Mouse (Mus musculus): ENCODE results near the gene Elmo1. TPM values are rescaled to one million over a fixed set of nuclear protein-coding genes. Genes with fewer than 3 reads are reported as not detected.

Elmo1 gene
- total RNA-seq, 2 experiments from 2014 or later, result 61.7 to 75.4 TPM

GRCm38 (mm10) chr13:20231837-20232728 is 141.7 kb downstream of the Elmo1 start:
- intact Hi-C loops (cut with DNase I), result no loop called here
- DNase-seq (ENCODE audit: low spot score in 2 of 2), result peak in 1 of 2 experiments; percentile 22

GRCm38 (mm10) chr13:20233707-20234106 is 143.3 kb downstream of the Elmo1 start:
- DNase-seq (ENCODE audit: low spot score in 2 of 2), result no peak
- intact Hi-C loops (cut with DNase I), result no loop called here

GRCm38 (mm10) chr13:20237615-20238014 is 147.2 kb downstream of the Elmo1 start:
- DNase-seq (ENCODE audit: low spot score in 2 of 2), result no peak
- intact Hi-C loops (cut with DNase I), result no loop called here

- intact Hi-C loops (cut with DNase I), result no loop called here
- DNase-seq (ENCODE audit: low spot score in 2 of 2), result no peak
Observed at GRCm38 (mm10) chr13:20238146-20238545, 147.8 kb downstream of the Elmo1 start.

DNA sequence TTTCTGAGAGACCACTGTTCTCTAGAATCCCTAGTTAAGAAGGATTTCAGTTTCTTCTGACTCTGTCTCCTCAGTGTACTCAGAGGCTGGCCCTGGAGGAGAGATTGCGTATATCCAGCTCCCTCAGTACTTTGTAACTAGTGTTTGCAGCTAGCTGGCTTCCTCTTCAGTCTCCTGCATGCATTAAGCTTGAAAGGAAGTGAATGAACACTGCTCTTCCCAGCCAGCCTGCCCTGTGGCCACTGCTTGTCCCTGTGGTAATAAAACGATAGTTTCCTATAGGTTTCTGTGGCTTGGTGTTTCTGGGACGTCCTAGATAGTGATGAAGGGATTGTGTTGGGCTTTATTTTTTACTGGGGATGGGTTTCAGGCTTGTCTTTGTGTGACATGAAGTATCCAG is 148.3 kb downstream of the Elmo1 start:
- intact Hi-C loops (cut with DNase I), result no loop called here
- DNase-seq (ENCODE audit: low spot score in 2 of 2), result no peak

DNA sequence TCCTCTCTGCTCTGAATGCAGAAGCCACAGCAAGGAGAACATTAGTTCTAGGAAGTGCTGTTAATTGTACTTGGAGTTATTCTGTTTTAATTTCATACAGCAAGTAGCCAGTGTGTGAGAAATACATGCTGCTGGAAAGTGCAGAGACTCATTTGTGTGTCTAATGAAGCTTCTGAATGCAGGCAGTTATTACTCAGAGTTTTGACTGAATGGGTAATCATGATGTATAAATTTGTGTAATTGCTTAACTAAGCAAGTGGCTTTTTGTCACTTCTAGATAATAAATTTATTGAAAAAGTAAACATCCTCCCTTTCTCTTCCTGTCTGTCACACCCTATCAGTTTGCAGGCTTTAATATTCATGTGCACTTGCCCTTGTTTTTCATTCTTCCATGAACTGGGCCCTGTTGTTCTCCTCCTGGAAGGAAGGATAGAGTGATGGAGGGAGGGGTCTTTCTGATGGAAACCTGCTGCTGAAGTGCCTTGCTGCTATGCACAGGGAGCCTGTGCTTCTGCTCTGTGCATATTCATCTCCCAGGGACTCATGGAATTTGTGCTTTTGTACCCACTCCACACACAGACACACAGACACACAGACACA is 159.8 kb downstream of the Elmo1 start:
- intact Hi-C loops (cut with DNase I), result no loop called here
- no peak for DNase-seq (ENCODE audit: low spot score in 2 of 2)

- no peak for DNase-seq (ENCODE audit: low spot score in 2 of 2)
- intact Hi-C loops (cut with DNase I), result no loop called here
Observed at GRCm38 (mm10) chr13:20254911-20255310, 164.5 kb downstream of the Elmo1 start.

DNA sequence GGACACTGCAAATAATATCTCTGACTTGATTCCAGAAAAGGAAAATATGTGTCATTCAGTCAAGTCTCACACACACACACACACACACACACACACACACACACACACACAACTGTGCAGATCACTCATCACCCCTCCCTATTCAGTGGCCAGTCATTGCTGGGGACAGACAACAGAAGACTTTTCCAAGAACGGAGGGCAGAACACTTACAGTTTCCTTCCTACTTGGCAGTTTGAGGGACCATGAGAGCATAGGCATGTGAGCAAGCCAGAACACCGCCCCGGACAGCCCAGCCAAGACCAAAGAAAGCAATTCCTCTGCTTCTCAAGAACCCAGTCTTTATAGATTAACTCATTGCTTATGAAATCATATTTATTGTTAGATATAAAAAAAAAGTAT is 165.0 kb downstream of the Elmo1 start:
- DNase-seq (ENCODE audit: low spot score in 2 of 2), result no peak

GRCm38 (mm10) chr13:20256613-20257012 is 166.2 kb downstream of the Elmo1 start:
- intact Hi-C loops (cut with DNase I), result no loop called here
- DNase-seq (ENCODE audit: low spot score in 2 of 2), result no peak

More for the DNA sequence above, 165.0 kb downstream of the Elmo1 start:
- intact Hi-C loops (cut with DNase I), result no loop called here

DNA sequence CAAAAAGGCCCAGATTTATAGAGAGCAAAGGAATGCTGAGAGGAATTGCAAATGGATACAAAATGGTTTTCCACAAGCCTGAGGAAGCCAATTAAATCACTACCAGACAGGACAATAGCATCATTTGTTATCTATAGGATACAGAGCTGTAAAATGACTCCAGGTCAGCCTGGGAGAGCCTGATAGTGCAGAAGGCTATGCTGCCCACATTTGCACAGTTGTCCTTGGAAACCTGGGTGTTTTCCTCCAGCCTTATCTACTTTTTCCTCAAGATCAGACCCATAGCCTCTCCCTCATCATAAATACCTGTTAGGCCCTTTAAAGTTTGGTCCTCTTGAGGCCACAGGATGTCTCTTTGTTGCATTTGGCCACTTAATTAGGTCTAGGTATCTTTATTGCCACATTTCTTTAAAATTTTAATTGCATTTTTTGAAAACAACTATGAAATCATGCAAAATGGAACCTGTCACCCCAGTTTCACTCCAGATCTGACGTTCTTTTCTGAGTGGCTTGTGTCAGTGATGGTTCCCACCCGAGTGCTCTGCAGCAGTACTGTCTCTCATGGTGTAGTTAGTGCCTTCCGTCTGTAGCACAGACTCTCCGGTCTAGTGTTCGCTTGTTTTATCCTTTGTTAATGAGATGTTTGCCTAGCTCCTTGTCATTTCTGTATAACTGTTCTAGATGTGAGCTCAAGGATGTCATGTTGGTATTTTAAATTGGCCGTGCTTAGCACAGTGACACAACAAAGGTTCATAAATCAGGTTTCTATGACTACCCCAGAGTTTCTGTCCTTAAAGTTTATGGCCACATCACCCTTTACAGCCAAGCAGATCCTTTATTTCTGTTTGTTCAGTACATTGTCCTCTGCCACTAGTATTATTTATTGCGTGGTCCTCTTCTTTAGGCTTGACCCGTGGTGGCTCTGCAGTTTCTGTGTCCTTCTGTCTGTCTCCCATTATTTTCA is 167.4 kb downstream of the Elmo1 start:
- intact Hi-C loops (cut with DNase I), result no loop called here
- no peak for DNase-seq (ENCODE audit: low spot score in 2 of 2)

GRCm38 (mm10) chr13:20263173-20263572 is 172.8 kb downstream of the Elmo1 start:
- DNase-seq (ENCODE audit: low spot score in 2 of 2), result no peak
- intact Hi-C loops (cut with DNase I), result no loop called here

GRCm38 (mm10) chr13:20270148-20270547 is 179.8 kb downstream of the Elmo1 start:
- intact Hi-C loops (cut with DNase I), result loop anchor here (5.0 kb wide), 2 partner anchors 233 to 573 kb away; partner anchors contain the start of gene Nme8
- DNase-seq (ENCODE audit: low spot score in 2 of 2), result no peak

GRCm38 (mm10) chr13:20271799-20272198 is 181.4 kb downstream of the Elmo1 start:
- intact Hi-C loops (cut with DNase I), result loop anchor here (5.0 kb wide), 2 partner anchors 234 to 574 kb away; partner anchors contain the start of gene Nme8

GRCm38 (mm10) chr13:20272562-20272961 is 182.2 kb downstream of the Elmo1 start:
- no peak for DNase-seq (ENCODE audit: low spot score in 2 of 2)
- intact Hi-C loops (cut with DNase I), result loop anchor here (5.0 kb wide), 2 partner anchors 235 to 575 kb away; partner anchors contain the start of gene Nme8

More at GRCm38 (mm10) chr13:20271799-20272198, 181.4 kb downstream of the Elmo1 start:
- DNase-seq (ENCODE audit: low spot score in 2 of 2), result no peak

DNA sequence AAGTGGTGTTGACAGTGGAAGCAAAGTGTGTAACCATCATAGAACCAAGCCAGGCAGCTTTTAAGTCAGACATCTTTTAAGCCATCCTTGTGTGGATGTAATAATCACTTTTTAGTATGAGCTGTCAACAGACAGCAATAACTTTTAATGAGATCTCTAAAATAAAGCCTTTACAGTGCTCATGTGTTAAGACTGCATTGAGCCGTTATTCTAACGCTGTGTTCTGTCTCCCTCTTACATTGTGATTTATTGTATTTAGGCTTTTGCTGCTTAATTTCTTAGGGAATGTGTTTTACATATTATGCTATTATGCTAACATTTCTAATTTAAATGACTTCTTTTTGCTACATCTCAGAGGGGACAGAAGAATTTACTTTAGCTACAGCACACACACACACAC is 189.5 kb downstream of the Elmo1 start:
- DNase-seq (ENCODE audit: low spot score in 2 of 2), result no peak
- intact Hi-C loops (cut with DNase I), result no loop called here

DNA sequence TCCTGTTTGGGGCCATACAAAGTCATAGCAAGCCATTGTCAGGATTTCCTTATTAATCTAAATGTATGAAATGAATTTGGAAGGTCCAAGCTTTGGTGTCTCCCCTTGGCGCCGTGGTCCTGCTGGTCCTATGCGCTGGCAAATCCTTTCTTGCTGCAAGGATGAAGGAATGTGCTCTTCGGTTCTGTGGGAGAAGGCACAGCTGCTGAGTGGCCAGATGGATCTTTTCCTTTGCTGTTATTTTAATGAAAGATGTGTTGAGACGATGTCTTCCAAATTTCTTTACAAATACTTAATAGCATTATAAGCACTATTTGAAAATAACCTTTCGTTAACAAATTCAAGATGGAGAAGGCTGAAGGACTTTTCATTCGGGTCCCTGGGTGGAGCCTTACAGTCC is 193.5 kb downstream of the Elmo1 start:
- intact Hi-C loops (cut with DNase I), result no loop called here
- DNase-seq (ENCODE audit: low spot score in 2 of 2), result no peak

GRCm38 (mm10) chr13:20286680-20287079 is 196.3 kb downstream of the Elmo1 start:
- no peak for DNase-seq (ENCODE audit: low spot score in 2 of 2)
- intact Hi-C loops (cut with DNase I), result no loop called here

GRCm38 (mm10) chr13:20288393-20288792 is 198.0 kb downstream of the Elmo1 start:
- no peak for DNase-seq (ENCODE audit: low spot score in 2 of 2)
- intact Hi-C loops (cut with DNase I), result no loop called here

DNA sequence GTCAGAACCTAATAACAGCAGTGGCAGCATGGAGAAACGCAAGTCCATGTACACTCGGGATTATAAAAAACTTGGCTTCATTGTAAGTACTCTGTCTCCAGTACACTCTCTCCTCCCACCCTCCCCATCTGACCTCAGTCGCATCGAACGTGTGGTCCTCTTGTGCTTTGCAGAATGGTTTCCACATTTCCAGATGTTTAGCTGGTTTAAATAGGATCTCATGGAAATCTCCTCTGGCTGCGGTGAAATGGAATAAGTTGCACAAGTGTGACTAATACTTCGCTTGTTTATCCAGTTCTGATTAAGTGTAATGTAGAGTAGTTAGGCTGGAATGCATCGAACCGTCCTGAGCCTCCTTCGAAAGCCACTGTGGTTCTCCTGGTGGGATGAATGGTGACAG is 200.0 kb downstream of the Elmo1 start:
- intact Hi-C loops (cut with DNase I), result loop anchor here (5.0 kb wide), 1 partner anchor 253 kb away; no protein-coding TSS in a partner anchor
- no peak for DNase-seq (ENCODE audit: low spot score in 2 of 2)

- intact Hi-C loops (cut with DNase I), result loop anchor here (2.0 to 5.0 kb wide), 2 partner anchors 255 to 594 kb away; no protein-coding TSS in a partner anchor
- DNase-seq (ENCODE audit: low spot score in 2 of 2), result no peak
Observed at GRCm38 (mm10) chr13:20292348-20292747, 202.0 kb downstream of the Elmo1 start.
